Comparison of ENCODE assay signal across 9 mouse cellular contexts in genomic region chr5:129018782-129019489, GRCm38 (mm10). TPM values are rescaled to one million over a fixed set of nuclear protein-coding genes. Genes with fewer than 3 reads are reported as not detected.
A peak's percentile ranks its signal among the peaks of the same experiment; 100 is the strongest.
DNase-seq lines count a peak whose midpoint lies in the region; ATAC-seq and TF ChIP-seq lines count a peak whose summit lies in the region.
"Had no signal": no experiment of that assay in that cellular context is flagged by ENCODE, and none has a peak within 500 bp of the region (broad histone marks: within the 10 kb centered on the region; RNA-seq: fewer than 3 reads in every experiment).

No protein-coding gene starts in this region.

- no peaks in the 10 kb centered on the region for H3K27me3 ChIP-seq in heart, embryonic 10.5 days (ENCODE audit: insufficient read depth, poor library complexity, severe bottlenecking)
- H3K27me3 ChIP-seq in G1E (ENCODE audit: insufficient read depth, low read length), result no peaks in the 10 kb centered on the region
- H3K27me3 ChIP-seq in forebrain, embryonic 15.5 days, result no peaks in the 10 kb centered on the region
- H3K27me3 ChIP-seq in liver, embryonic 16.5 days (ENCODE audit: control insufficient read depth, insufficient read depth, low read depth, low read length), result no peaks in the 10 kb centered on the region
- H3K27me3 ChIP-seq: Patski had no signal

- TF ChIP-seq CTCF in G1E (IDR thresholded peaks at IDR 0.05; ENCODE audit: low read depth, low read length), result no peak

- ATAC-seq in G1E (ENCODE audit: extremely low read depth, insufficient number of reproducible peaks, low FRiP score, poor library complexity, severe bottlenecking), result 0 out of 2 replicates have a peak, but pooled peaks have one; percentile 6
- no peak for ATAC-seq in forebrain, embryonic 15.5 days (replicated peaks)
- ATAC-seq in liver, embryonic 16.5 days (ENCODE audit: low read depth), result peak; percentile 0; the same call in 1 of the 2 replicates

- intact Hi-C loops in heart, postnatal 36 days (cut with DNase I), result loop anchor here (5.0 kb wide), 2 partner anchors 1238 to 1407 kb away; partner anchors contain the start of genes Sbds and Tyw1

- H3K9me3 ChIP-seq in heart, embryonic 10.5 days, result no peaks in the 10 kb centered on the region
- no peaks in the 10 kb centered on the region for H3K9me3 ChIP-seq in G1E (replicated peaks)
- no peaks in the 10 kb centered on the region for H3K9me3 ChIP-seq in forebrain, embryonic 15.5 days
- no peaks in the 10 kb centered on the region for H3K9me3 ChIP-seq in liver, embryonic 16.5 days (replicated peaks; ENCODE audit: control insufficient read depth, low read length)

- H3K4me3 ChIP-seq in heart, embryonic 10.5 days, result peak overlapping the region; percentile 95
- H3K4me3 ChIP-seq in G1E (ENCODE audit: low read depth, low read length), result peak overlapping the region; percentile 95
- peak overlapping the region; percentile 86 for H3K4me3 ChIP-seq in forebrain, embryonic 15.5 days
- H3K4me3 ChIP-seq in liver, embryonic 16.5 days (ENCODE audit: low read depth, low read length), result peak overlapping the region; percentile 98

- peak overlapping the region; percentile 83 for H3K9ac ChIP-seq in forebrain, embryonic 15.5 days (replicated peaks)
- peak overlapping the region; percentile 87 for H3K9ac ChIP-seq in liver, embryonic 16.5 days (ENCODE audit: low read depth, low read length)

- H3K4me2 ChIP-seq in forebrain, embryonic 15.5 days (replicated peaks), result peak overlapping the region; percentile 70
- H3K4me2 ChIP-seq in liver, embryonic 16.5 days (ENCODE audit: low read depth, low read length), result peak overlapping the region; percentile 82

- H3K4me1 ChIP-seq in heart, embryonic 10.5 days, result peaks cover 9% of the 10 kb centered on the region
- H3K4me1 ChIP-seq in G1E (ENCODE audit: insufficient read depth, low read depth, low read length), result peaks cover 23% of the 10 kb centered on the region
- H3K4me1 ChIP-seq in forebrain, embryonic 15.5 days, result peaks cover 19% of the 10 kb centered on the region
- H3K4me1 ChIP-seq in liver, embryonic 16.5 days (ENCODE audit: control insufficient read depth, low read depth, low read length), result peaks cover 20% of the 10 kb centered on the region

- 73% methylated on average over 13 of the region's 13 CpGs for WGBS in heart, embryonic 10.5 days
- WGBS in forebrain, embryonic 15.5 days, result 88% methylated on average over 13 of the region's 13 CpGs
- WGBS in liver, embryonic 16.5 days (ENCODE audit: insufficient replicate concordance), result 56% methylated on average over 13 of the region's 13 CpGs

- peaks cover 21% of the 10 kb centered on the region for H3K36me3 ChIP-seq in heart, embryonic 10.5 days
- peaks cover 18% of the 10 kb centered on the region for H3K36me3 ChIP-seq in G1E (replicated peaks)
- peaks cover 6% of the 10 kb centered on the region for H3K36me3 ChIP-seq in forebrain, embryonic 15.5 days
- peaks cover 9% of the 10 kb centered on the region for H3K36me3 ChIP-seq in liver, embryonic 16.5 days (ENCODE audit: control insufficient read depth, insufficient read depth)

- H3K27ac ChIP-seq in heart, embryonic 10.5 days, result peak overlapping the region; percentile 100
- H3K27ac ChIP-seq in forebrain, embryonic 15.5 days (replicated peaks), result peak overlapping the region; percentile 96
- peak overlapping the region; percentile 90 for H3K27ac ChIP-seq in liver, embryonic 16.5 days (ENCODE audit: low read length)

- DNase-seq in heart, embryonic 10.5 days (ENCODE audit: low spot score), result no peak
- no peak for DNase-seq in heart, postnatal 36 days
- peak; percentile 36 for DNase-seq in G1E (ENCODE audit: low spot score)
- no peak for DNase-seq in thymus, postnatal 0 days (ENCODE audit: low spot score)
- no peak for DNase-seq in ovary, postnatal 14 days (ENCODE audit: low spot score)
- DNase-seq in urinary bladder, adult 18-20 months (ENCODE audit: low spot score in 2 of 2), result no peak

RNA-seq across cellular contexts. Expression of gene Ran, which starts 0.9 kb away (rescaled TPM):
- polyA plus RNA-seq in heart, embryonic 10.5 days (2016; fragmentation: Nextera tagmentation; extraction: Ambion mirVana), result 581 and 755 TPM in 2 replicates
- total RNA-seq in heart, postnatal 36 days (2021), result 100 to 1,000 TPM in 1 of 2 experiments, 10 to 100 TPM in 1; 86.3 to 103 TPM
- total RNA-seq in G1E (2014; fragmentation: Nextera tagmentation) (161 and 173 TPM in 2 replicates), G1E (2017) (481 and 750 TPM in 2 replicates)
- polyA plus RNA-seq in G1E (2012), result 5,187 and 6,161 TPM in 2 replicates
- polyA plus RNA-seq in forebrain, embryonic 15.5 days (2015; fragmentation: Nextera tagmentation; extraction: Ambion mirVana), result 487 and 494 TPM in 2 replicates
- 322 and 356 TPM in 2 replicates for polyA plus RNA-seq in liver, embryonic 16.5 days (2015; fragmentation: Nextera tagmentation; extraction: Ambion mirVana)
- polyA plus RNA-seq in thymus, postnatal 0 days (2015; fragmentation: Nextera tagmentation; extraction: Ambion mirVana), result 586 and 661 TPM in 2 replicates

RNA-seq across cellular contexts. Expression of gene Stx2, which starts 10.6 kb away (rescaled TPM):
- polyA plus RNA-seq in heart, embryonic 10.5 days (2016; fragmentation: Nextera tagmentation; extraction: Ambion mirVana), result 19.8 and 23.9 TPM in 2 replicates
- 10 to 100 TPM; 12.2 to 20.5 TPM for total RNA-seq in heart, postnatal 36 days (2021)
- total RNA-seq in G1E (2014; fragmentation: Nextera tagmentation), result 26.4 and 83.8 TPM in 2 replicates
- total RNA-seq in G1E (2017), result 37.5 and 44.1 TPM in 2 replicates
- 15.3 and 18.1 TPM in 2 replicates for polyA plus RNA-seq in G1E (2012)
- 15.3 and 21.3 TPM in 2 replicates for polyA plus RNA-seq in forebrain, embryonic 15.5 days (2015; fragmentation: Nextera tagmentation; extraction: Ambion mirVana)
- polyA plus RNA-seq in liver, embryonic 16.5 days (2015; fragmentation: Nextera tagmentation; extraction: Ambion mirVana), result 55.8 and 59.4 TPM in 2 replicates
- 12.6 and 13.7 TPM in 2 replicates for polyA plus RNA-seq in thymus, postnatal 0 days (2015; fragmentation: Nextera tagmentation; extraction: Ambion mirVana)
